Mouse (Mus musculus) forebrain, embryonic 12.5 days (tissue): ENCODE measurements around the gene Cadps2. TPM values are rescaled to one million over a fixed set of nuclear protein-coding genes. Genes with fewer than 3 reads are reported as not detected.

Source experiments
- ATAC-seq: fragments of 200-750 bp; cut with Nextera tagmentation; 2 replicates; pipeline ENCODE4 v1.8.0; 2017; ENCODE audit warnings: moderate TSS enrichment; ENCODE audit not compliant: low FRiP score
- H3K27ac ChIP-seq: fragments of 300-500 bp; sonication (generic); 2 replicates; pipeline ENCODE4 v1.5.1; 2016; ENCODE audit warnings: mild to moderate bottlenecking
- H3K27me3 ChIP-seq: fragments of 300-500 bp; sonication (generic); 2 replicates; pipeline ENCODE4 v1.6.1; 2016; ENCODE audit warnings: mild to moderate bottlenecking
- H3K36me3 ChIP-seq: fragments of 300-500 bp; sonication (generic); replicated peaks from 2 replicates; pipeline ENCODE4 v1.6.1; 2016; ENCODE audit warnings: mild to moderate bottlenecking
- H3K4me1 ChIP-seq: fragments of 300-500 bp; sonication (generic); 2 replicates; pipeline ENCODE4 v1.6.1; 2016
- H3K4me2 ChIP-seq: fragments of 300-500 bp; sonication (generic); 2 replicates; pipeline ENCODE4 v1.6.1; 2016; ENCODE audit warnings: mild to moderate bottlenecking, moderate library complexity
- H3K4me3 ChIP-seq: fragments of 300-500 bp; sonication (generic); replicated peaks from 2 replicates; pipeline ENCODE4 v1.5.1; 2016; ENCODE audit warnings: mild to moderate bottlenecking
- H3K9ac ChIP-seq: fragments of 300-500 bp; sonication (generic); 2 replicates; pipeline ENCODE4 v1.6.1; 2016; ENCODE audit warnings: mild to moderate bottlenecking
- H3K9me3 ChIP-seq: fragments of 300-500 bp; sonication (generic); 2 replicates; pipeline ENCODE4 v1.6.1; 2016
- WGBS: fragments of 180-500 bp; shearing (Covaris S2); methylation state at CpG from one replicate; pipeline ENCODE4 v1.1.7; 2016; 5-methylcytosine and 5-hydroxymethylcytosine counted together
- polyA plus RNA-seq: library from polyadenylated mRNA; unstranded; fragments of >200 nt; fragmentation: Nextera tagmentation; extraction: Ambion mirVana; gene quantifications from 2 replicates; pipeline ENCODE4 v1.2.1, GENCODE M21; 2016

Gene Cadps2
- polyA plus RNA-seq, 1 experiment from 2014 or later = 4.0 TPM

GRCm38 (mm10) chr6:23837127-23837526, 2.1 kb downstream of the Cadps2 start:
- Histone ChIP-seq H3K4me3 (no peak overlapping the region), H3K27ac (no peak overlapping the region), H3K4me2 (no peak overlapping the region), H3K9me3 (no peaks in the 10 kb centered on the region), H3K27me3 (peaks cover 34% of the 10 kb centered on the region), H3K4me1 (0 out of 2 replicates have a peak, but pooled peaks cover 5% of the 10 kb centered on the region), H3K36me3 (no peaks in the 10 kb centered on the region), H3K9ac (no peak overlapping the region)
- no peak for ATAC-seq
- 82% methylated on average over 5 of the region's 5 CpGs for WGBS

DNA sequence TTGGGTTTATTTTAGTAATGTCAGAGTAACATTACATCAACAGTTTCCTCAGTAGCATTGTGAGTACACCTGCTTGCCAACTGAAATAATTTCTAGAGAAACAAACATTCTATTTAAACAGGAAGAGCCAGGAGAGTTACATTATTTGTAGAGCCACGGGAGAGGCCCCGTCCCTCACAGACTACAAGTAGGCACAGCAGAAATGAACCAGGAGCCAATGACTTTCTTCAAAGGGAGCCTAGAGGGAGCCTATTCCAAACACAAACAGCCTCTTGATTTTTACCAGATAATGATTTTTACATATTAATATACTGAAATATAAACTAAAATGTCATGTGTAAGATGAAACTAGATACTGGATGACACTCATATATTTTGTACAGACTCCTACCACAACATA, 2.5 kb downstream of the Cadps2 start:
- no peak overlapping the region for H3K4me2 ChIP-seq
- H3K9ac ChIP-seq = no peak overlapping the region
- H3K4me3 ChIP-seq = no peak overlapping the region
- H3K36me3 ChIP-seq = no peaks in the 10 kb centered on the region
- 0 out of 2 replicates have a peak, but pooled peaks cover 5% of the 10 kb centered on the region for H3K4me1 ChIP-seq
- no peak overlapping the region for H3K27ac ChIP-seq
- peaks cover 34% of the 10 kb centered on the region for H3K27me3 ChIP-seq
- WGBS = 65% methylated on average over 2 of the region's 2 CpGs
- no peaks in the 10 kb centered on the region for H3K9me3 ChIP-seq
- no peak for ATAC-seq

- no peak overlapping the region for H3K4me2 ChIP-seq
- 93% methylated on average over 4 of the region's 4 CpGs for WGBS
These were observed 3.7 kb downstream of the Cadps2 start for GRCm38 (mm10) chr6:23835552-23835951.

GRCm38 (mm10) chr6:23830741-23831140, 8.5 kb downstream of the Cadps2 start:
- Histone ChIP-seq H3K27me3 (no peaks in the 10 kb centered on the region), H3K9me3 (no peaks in the 10 kb centered on the region), H3K4me1 (no peaks in the 10 kb centered on the region), H3K27ac (no peak overlapping the region), H3K9ac (no peak overlapping the region), H3K4me3 (no peak overlapping the region), H3K36me3 (no peaks in the 10 kb centered on the region), H3K4me2 (no peak overlapping the region)
- WGBS = 50% methylated on average over 3 of the region's 3 CpGs
- ATAC-seq = no peak

More at GRCm38 (mm10) chr6:23835552-23835951, 3.7 kb downstream of the Cadps2 start:
- H3K4me1 ChIP-seq = 0 out of 2 replicates have a peak, but pooled peaks cover 5% of the 10 kb centered on the region
- H3K9ac ChIP-seq = no peak overlapping the region
- no peaks in the 10 kb centered on the region for H3K36me3 ChIP-seq
- no peak overlapping the region for H3K27ac ChIP-seq
- H3K4me3 ChIP-seq = no peak overlapping the region
- ATAC-seq = no peak
- peaks cover 30% of the 10 kb centered on the region for H3K27me3 ChIP-seq
- no peaks in the 10 kb centered on the region for H3K9me3 ChIP-seq

- ATAC-seq = no peak
These were observed 9.9 kb downstream of the Cadps2 start for GRCm38 (mm10) chr6:23829338-23829737.

GRCm38 (mm10) chr6:23821819-23822218, 17.4 kb downstream of the Cadps2 start:
- no peak overlapping the region for H3K4me2 ChIP-seq
- ATAC-seq = no peak

More at GRCm38 (mm10) chr6:23829338-23829737, 9.9 kb downstream of the Cadps2 start:
- no peak overlapping the region for H3K9ac ChIP-seq
- no peaks in the 10 kb centered on the region for H3K9me3 ChIP-seq
- H3K27me3 ChIP-seq = no peaks in the 10 kb centered on the region
- WGBS = 92% methylated on average over 2 of the region's 2 CpGs
- no peaks in the 10 kb centered on the region for H3K4me1 ChIP-seq
- H3K27ac ChIP-seq = no peak overlapping the region
- no peak overlapping the region for H3K4me3 ChIP-seq
- H3K4me2 ChIP-seq = no peak overlapping the region
- no peaks in the 10 kb centered on the region for H3K36me3 ChIP-seq

DNA sequence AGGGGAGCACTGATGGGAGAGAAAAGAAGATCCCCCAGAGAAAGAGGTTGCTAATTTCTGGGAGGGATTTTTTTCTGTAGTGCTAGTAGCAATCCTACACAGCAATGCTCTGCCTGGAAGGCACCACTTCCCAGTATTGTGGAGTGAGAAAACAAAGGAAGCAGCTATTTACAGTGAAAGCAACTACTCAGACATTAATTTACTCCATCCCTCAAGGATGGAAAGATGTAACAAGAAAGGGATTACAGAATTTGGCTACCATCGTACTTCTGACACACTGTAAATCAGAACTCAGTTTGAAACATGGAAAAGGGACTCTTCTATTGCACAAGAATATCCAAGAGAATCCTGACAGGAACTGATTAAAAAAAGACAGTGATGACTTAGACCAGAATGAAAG, 29.1 kb downstream of the Cadps2 start:
- Histone ChIP-seq H3K4me2 (no peak overlapping the region), H3K9ac (no peak overlapping the region), H3K36me3 (no peaks in the 10 kb centered on the region), H3K4me3 (no peak overlapping the region), H3K27me3 (no peaks in the 10 kb centered on the region), H3K27ac (no peak overlapping the region), H3K4me1 (no peaks in the 10 kb centered on the region), H3K9me3 (no peaks in the 10 kb centered on the region)
- WGBS = 92% methylated on average over 1 of the region's 1 CpGs
- no peak for ATAC-seq

More at GRCm38 (mm10) chr6:23821819-23822218, 17.4 kb downstream of the Cadps2 start:
- Histone ChIP-seq H3K9ac (no peak overlapping the region), H3K4me1 (no peaks in the 10 kb centered on the region), H3K27ac (no peak overlapping the region), H3K27me3 (no peaks in the 10 kb centered on the region), H3K36me3 (no peaks in the 10 kb centered on the region), H3K4me3 (no peak overlapping the region), H3K9me3 (no peaks in the 10 kb centered on the region)
- 79% methylated on average over 5 of the region's 5 CpGs for WGBS

DNA sequence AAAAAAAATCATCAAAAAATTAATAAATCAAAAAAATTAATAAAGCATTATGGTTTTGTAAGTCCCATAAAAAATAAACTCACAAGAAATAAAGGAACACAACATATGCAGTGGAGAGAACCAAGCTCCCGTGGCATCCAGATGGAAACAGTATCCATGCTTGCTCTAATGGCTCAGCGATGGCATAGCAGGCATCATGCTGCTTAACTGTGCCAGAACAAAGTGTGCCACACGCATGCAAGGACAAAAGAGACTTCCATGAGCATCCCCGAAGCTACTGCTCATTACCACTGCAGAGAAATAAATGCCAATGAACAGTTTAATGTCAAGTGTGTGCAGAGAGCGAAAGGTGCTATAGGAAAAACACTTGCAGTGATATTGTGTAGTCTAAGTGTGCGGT, 29.9 kb downstream of the Cadps2 start:
- H3K27ac ChIP-seq = no peak overlapping the region
- no peak overlapping the region for H3K9ac ChIP-seq
- H3K4me1 ChIP-seq = no peaks in the 10 kb centered on the region
- H3K9me3 ChIP-seq = no peaks in the 10 kb centered on the region
- no peak overlapping the region for H3K4me2 ChIP-seq
- no peak for ATAC-seq
- H3K27me3 ChIP-seq = no peaks in the 10 kb centered on the region
- H3K36me3 ChIP-seq = no peaks in the 10 kb centered on the region
- WGBS = 81% methylated on average over 6 of the region's 6 CpGs
- H3K4me3 ChIP-seq = no peak overlapping the region

- Histone ChIP-seq H3K27ac (no peak overlapping the region), H3K4me1 (no peaks in the 10 kb centered on the region), H3K27me3 (no peaks in the 10 kb centered on the region), H3K9ac (no peak overlapping the region), H3K4me3 (no peak overlapping the region), H3K36me3 (no peaks in the 10 kb centered on the region), H3K4me2 (no peak overlapping the region), H3K9me3 (no peaks in the 10 kb centered on the region)
- no peak for ATAC-seq
- 94% methylated on average over 7 of the region's 7 CpGs for WGBS
These were observed 33.9 kb downstream of the Cadps2 start for GRCm38 (mm10) chr6:23805333-23805732.

DNA sequence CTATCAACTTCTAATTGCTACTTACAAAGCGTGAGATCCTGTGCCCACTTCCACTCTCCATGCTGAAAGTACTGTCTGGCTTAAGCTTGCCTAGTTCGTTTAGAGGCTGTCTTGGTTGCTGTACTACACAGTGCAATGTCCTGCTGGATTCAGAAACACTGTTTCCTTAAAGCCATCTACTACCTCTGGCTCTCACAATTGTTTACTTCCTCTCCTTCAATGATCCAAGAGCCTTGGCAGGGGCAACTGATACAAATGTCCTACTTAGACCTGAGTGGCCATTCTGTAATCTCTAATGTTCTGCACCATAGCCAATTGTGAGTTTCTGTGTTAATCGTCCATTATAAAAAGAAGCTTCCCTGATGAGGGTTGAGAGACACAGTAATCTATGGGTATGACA, 47.4 kb downstream of the Cadps2 start:
- no peak overlapping the region for H3K9ac ChIP-seq
- no peaks in the 10 kb centered on the region for H3K27me3 ChIP-seq
- H3K4me3 ChIP-seq = no peak overlapping the region
- H3K36me3 ChIP-seq = no peaks in the 10 kb centered on the region
- no peak for ATAC-seq
- no peaks in the 10 kb centered on the region for H3K4me1 ChIP-seq
- 84% methylated on average over 3 of the region's 3 CpGs for WGBS
- no peak overlapping the region for H3K4me2 ChIP-seq
- H3K27ac ChIP-seq = no peak overlapping the region
- no peaks in the 10 kb centered on the region for H3K9me3 ChIP-seq

- no peak for ATAC-seq
These were observed 61.6 kb downstream of the Cadps2 start for GRCm38 (mm10) chr6:23777641-23778040.

GRCm38 (mm10) chr6:23762204-23762603, 77.0 kb downstream of the Cadps2 start:
- no peak for ATAC-seq
- no peaks in the 10 kb centered on the region for H3K4me1 ChIP-seq
- 61% methylated on average over 3 of the region's 3 CpGs for WGBS
- H3K4me2 ChIP-seq = no peak overlapping the region
- H3K36me3 ChIP-seq = no peaks in the 10 kb centered on the region
- H3K4me3 ChIP-seq = no peak overlapping the region
- no peak overlapping the region for H3K27ac ChIP-seq
- H3K9ac ChIP-seq = no peak overlapping the region
- no peaks in the 10 kb centered on the region for H3K27me3 ChIP-seq
- H3K9me3 ChIP-seq = no peaks in the 10 kb centered on the region

More at GRCm38 (mm10) chr6:23777641-23778040, 61.6 kb downstream of the Cadps2 start:
- Histone ChIP-seq H3K36me3 (no peaks in the 10 kb centered on the region), H3K4me3 (no peak overlapping the region), H3K27ac (no peak overlapping the region), H3K9ac (no peak overlapping the region), H3K4me2 (no peak overlapping the region), H3K9me3 (no peaks in the 10 kb centered on the region), H3K4me1 (no peaks in the 10 kb centered on the region), H3K27me3 (no peaks in the 10 kb centered on the region)
- 39% methylated on average over 1 of the region's 1 CpGs for WGBS

DNA sequence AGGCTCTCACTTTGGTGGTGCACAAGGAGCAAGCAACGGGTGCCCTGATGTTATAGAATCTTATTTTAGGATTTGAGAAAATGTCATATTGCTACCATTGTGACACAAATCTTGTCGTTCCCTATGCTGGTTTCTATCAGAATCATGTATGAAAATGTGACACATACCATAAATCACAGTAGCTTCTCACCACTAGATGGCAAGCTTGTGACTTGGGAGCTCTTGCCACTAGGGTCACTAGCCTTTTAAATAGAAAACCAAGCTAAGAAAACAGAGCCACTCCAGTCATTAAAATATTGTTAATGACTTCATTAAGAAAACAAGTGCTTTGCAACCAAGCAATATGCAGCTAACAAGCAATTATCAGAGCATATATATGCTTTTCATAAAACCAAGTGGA, 81.0 kb downstream of the Cadps2 start:
- no peak overlapping the region for H3K4me3 ChIP-seq
- WGBS = 80% methylated on average over 2 of the region's 2 CpGs
- ATAC-seq = no peak
- H3K4me2 ChIP-seq = no peak overlapping the region
- no peaks in the 10 kb centered on the region for H3K36me3 ChIP-seq
- no peaks in the 10 kb centered on the region for H3K9me3 ChIP-seq
- no peaks in the 10 kb centered on the region for H3K4me1 ChIP-seq
- H3K27ac ChIP-seq = no peak overlapping the region
- H3K27me3 ChIP-seq = no peaks in the 10 kb centered on the region
- no peak overlapping the region for H3K9ac ChIP-seq
